Mouse (Mus musculus): ENCODE measurements at regions not wholly inside any gene's neighbourhood (a gene's known extent, or its start where the extent isn't known, plus 50 kb on each side); places are given as distances from the start of the nearest gene placed in this dataset.

DNA sequence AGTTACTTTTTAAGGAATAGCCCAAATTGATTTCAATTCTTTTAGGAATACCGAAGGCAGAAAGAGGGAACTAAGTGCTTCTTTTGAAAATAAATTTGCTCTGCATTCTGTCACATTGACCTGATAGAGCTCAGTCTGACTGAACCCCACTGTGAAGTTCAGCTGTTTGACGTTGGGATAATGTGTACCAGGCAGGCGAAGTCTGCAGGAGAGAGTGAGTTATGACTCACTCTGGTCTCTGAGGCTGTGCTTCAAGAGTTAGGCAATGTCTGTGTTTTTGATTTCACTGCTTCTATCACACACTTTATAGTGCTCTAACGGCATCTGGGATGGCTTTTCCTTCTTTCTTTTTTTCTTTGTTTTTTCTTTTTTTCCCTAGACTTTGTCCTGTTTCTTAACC, 283.5 kb downstream of the Naf1 start:
- no peak for DNase-seq (ENCODE audit: low spot score in 2 of 2)
- intact Hi-C loops (cut with DNase I) = no loop called here

- intact Hi-C loops (cut with DNase I) = no loop called here
- DNase-seq (ENCODE audit: low spot score in 2 of 2) = peak; percentile 71 to 77
These were observed 321.7 kb downstream of the Naf1 start for GRCm38 (mm10) chr8:67181741-67182140.

GRCm38 (mm10) chr8:67199213-67199612, 324.4 kb upstream of the Nat3 start:
- intact Hi-C loops (cut with DNase I) = no loop called here
- DNase-seq (ENCODE audit: low spot score in 2 of 2) = no peak

DNA sequence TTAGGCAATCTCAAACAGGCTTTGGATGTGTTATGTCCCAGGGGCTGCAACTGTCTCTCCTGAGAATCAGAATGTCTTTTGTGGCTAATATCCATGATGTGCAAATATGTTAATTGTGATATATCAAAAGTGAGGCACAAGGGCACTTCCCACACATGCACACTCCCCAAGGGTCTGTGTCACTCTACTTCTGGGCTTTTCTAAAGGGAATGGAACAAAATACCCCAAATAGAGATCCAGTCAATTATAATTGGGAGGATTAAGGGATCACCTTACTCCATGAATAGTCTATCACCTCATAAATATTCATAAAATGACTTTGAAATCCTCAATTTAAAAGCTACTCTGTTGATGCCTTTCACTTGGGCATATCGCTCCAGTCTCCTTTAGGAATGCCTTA, 317.6 kb upstream of the Nat3 start:
- intact Hi-C loops (cut with DNase I) = no loop called here
- no peak for DNase-seq (ENCODE audit: low spot score in 2 of 2)

DNA sequence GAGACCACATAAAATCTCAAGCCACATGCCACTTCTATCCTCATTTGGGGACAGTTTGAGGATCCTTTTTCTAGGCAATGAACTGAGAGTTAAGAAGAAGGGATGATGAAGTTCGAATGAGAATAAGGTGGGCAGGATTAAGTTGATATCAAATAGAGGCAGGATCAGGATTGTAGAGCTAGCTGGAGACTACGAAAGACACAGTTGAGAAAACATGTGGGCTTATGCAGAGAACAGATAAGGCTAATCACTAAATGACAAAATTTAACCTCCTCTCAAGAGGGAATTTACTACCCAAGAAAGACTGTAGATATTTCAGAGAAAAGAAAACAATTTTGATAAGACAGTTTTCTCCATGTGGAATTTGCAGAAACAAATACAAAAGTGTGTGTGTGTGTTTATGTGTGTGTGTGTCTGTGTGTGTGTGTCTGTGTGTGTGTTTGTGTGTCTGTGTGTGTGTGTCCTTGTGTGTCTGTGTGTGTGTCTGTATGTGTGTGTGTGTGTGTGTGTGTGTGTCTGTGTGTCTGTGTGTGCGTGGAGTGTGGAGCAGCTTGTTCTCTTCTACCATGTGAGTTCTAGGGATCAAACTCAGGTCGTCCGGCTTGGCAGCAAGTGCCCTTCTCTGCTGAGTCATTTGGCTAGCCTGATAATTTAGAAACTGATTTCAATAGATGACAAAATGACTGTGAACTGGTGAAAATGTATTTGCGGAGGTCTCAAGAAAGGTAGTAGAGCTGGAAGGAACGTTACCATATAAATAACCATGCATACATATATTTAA, 291.5 kb upstream of the Nat3 start:
- DNase-seq (ENCODE audit: low spot score in 2 of 2) = no peak
- intact Hi-C loops (cut with DNase I) = no loop called here

DNA sequence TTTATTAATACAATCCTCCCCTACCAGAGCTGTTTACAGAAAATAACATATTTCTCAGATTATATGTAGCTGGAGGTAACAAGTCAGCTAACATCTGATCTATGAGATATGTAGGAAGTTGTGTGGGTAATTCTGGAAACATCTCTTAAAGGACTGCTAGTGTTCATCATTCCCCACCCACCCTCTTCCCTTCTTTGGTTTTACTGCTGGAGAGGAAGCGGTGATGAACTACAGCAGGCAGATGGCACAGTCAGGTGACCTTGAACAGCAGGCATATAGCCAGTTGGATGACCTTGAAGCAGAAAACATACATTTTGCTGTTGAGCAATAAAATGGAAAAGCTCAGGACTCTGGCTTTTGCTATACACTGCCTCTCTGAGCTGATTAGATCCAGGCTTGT, 284.7 kb upstream of the Nat3 start:
- DNase-seq (ENCODE audit: low spot score in 2 of 2) = peak; percentile 14 to 15
- intact Hi-C loops (cut with DNase I) = no loop called here

- intact Hi-C loops (cut with DNase I) = no loop called here
- DNase-seq (ENCODE audit: low spot score in 2 of 2) = peak in 1 of 2 experiments; percentile 7
These were observed 244.9 kb upstream of the Nat3 start for GRCm38 (mm10) chr8:67278759-67279158.

DNA sequence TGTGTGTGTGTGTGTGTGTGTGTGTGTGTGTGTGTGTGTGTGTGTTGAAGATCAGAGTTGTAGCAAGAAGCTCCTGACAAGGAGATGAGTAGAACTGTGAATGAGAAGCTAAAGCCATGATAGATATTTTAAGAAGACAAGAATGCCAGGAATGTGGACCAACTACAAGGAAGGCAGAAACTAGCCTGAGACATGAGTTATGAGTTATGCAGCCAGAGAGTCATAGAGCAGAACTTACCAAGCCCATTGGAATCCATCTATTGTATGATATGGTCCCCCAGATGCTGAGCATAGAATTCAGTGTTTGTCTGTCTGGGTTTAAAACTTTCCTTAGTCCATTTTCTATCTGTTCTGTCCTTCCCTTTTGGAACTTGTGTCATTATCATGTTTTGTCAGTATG, 244.2 kb upstream of the Nat3 start:
- no peak for DNase-seq (ENCODE audit: low spot score in 2 of 2)
- intact Hi-C loops (cut with DNase I) = no loop called here

DNA sequence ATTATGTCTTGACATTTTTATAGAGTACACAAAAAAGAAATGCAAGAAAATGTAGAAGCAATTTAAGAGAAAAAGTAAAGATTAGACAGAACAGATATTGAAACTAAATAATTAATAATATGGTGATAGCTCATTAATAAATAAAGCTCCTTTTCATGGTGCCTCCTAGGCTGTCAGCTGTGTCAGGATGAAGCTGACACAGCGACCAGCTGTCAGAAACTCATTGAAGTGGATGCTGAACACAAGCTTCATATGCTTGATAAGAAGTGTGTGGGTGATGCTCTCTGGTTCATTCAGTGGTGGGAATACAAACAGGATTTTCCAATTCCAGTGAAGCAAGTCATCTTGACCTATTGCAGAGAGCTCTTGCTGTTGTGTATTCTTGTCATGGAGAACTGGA, 213.2 kb upstream of the Nat3 start:
- intact Hi-C loops (cut with DNase I) = no loop called here
- no peak for DNase-seq (ENCODE audit: low spot score in 2 of 2)

GRCm38 (mm10) chr8:67317371-67317770, 206.3 kb upstream of the Nat3 start:
- intact Hi-C loops (cut with DNase I) = no loop called here
- DNase-seq (ENCODE audit: low spot score in 2 of 2) = no peak

DNA sequence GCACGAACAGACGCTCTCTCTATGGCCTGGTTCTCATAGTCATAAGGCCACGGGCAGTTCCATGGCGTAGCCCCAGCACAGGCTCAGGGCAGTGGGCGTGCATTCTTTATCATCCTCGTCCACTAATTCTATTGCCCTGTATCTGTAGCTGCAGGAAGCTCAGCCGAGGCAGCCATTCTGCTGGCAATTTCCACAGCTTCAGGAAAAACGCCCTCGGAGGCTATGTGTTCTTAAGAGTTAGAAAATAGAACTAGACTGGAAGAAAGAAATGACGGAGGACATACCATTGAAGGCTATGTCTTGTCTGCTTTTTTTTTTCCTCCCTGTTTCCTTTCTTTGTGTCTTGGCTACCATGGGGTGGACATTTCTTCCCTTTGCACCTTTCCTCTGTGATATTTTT, 205.0 kb upstream of the Nat3 start:
- intact Hi-C loops (cut with DNase I) = no loop called here
- DNase-seq (ENCODE audit: low spot score in 2 of 2) = peak; percentile 6 to 7

DNA sequence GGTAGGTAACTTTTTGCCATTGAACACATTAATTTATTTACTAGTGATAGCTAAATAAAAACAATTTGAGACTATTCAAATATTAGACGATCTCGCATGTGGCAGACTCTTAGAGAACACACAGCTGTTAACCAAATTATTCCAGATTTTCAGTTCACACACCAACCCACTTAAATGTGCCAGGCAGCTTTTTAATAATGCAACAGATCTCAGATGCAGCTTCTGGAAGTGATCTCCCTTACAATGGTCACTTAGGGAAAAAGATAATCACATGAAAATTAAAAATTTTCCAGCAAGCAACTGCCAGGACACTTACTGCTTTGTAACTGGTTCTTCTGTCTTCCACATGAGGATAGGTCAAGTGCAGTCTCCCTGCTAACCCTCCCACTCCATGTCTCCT, 203.1 kb upstream of the Nat3 start:
- intact Hi-C loops (cut with DNase I) = no loop called here

DNA sequence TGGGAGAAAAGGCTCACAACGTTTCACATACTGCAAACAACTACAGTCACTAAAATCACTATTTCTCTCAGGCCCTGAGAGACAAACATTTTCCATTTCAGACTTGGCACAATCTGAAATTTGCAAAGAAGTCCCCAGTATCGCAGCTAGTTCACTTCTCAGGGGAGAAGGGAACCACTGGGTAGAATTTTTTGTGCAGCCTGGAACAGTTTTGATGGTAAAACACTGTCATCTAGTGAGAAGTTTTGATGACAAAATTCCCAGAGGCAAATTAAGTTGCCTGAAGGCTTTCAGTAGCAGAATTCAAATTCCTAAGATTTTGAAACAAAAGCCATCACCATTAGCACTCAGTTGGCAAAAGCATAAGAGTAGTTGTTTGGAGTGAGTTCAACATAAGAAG, 195.2 kb upstream of the Nat3 start:
- intact Hi-C loops (cut with DNase I) = no loop called here
- no peak for DNase-seq (ENCODE audit: low spot score in 2 of 2)

More for the DNA sequence above, 203.1 kb upstream of the Nat3 start:
- DNase-seq (ENCODE audit: low spot score in 2 of 2) = no peak

DNA sequence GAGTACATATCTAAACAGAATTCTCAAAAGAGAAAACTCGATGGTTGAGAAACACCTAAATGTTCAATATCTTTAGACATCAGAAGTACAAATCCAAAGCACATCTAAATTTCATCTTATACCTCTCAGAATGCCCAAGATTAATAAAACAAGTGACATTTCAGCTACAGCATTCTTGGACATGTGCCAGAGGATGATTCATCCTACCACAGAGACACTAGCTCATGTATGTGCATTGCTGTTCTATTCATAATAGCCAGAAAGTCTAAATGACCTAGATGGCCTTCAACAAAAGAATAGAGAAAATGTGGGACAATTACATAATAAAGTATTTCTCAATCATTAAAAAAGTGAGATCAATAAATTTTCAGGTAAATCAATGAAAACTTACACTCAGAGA, 146.6 kb upstream of the Nat3 start:
- intact Hi-C loops (cut with DNase I) = no loop called here
- no peak for DNase-seq (ENCODE audit: low spot score in 2 of 2)

DNA sequence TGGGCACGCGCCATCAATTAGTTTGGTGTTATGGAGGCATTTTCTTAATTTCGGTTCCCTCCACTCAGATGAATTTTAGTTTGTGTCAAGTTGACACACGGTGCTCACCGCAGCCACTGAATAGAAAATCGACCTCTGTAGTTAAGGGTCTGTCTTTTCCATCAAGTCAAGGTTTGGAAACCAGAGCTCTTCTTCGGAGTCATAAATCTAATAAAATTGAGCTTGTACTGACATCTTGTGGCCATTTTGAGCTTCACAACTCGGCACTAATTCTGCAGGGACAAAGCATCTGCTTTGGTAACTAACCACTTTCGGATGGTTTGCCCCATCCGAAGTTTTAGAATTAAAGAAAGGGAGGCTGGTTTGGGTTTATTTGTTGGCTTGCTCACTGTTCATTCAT, 117.7 kb upstream of the Nat3 start:
- intact Hi-C loops (cut with DNase I) = loop anchor here (2.0 to 5.0 kb wide), 3 partner anchors 709 to 954 kb away; partner anchors contain the start of gene Npy1r
- DNase-seq (ENCODE audit: low spot score in 2 of 2) = no peak

GRCm38 (mm10) chr8:67414826-67415225, 108.8 kb upstream of the Nat3 start:
- intact Hi-C loops (cut with DNase I) = no loop called here
- DNase-seq (ENCODE audit: low spot score in 2 of 2) = no peak

DNA sequence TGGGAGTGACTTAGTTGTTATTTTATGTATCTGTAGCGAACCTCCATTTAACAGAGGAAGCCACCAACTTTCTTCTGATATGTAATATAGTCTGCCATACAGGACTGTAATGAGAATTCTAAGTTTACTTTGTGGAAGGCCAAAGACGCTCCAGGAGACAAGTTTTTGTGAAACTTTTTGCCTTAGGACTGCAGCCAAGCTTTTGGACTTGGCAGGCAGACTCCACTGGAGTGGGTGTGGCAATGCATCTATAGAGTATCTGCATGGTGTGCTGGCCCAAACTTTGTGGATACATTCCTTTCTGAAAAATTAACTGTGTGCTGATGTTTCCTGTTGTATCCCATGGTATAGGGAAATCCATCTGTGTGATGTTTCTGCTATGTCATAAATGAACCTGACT, 101.1 kb upstream of the Nat3 start:
- DNase-seq (ENCODE audit: low spot score in 2 of 2) = no peak
- intact Hi-C loops (cut with DNase I) = no loop called here
